Mouse (Mus musculus) kidney, postnatal 0 days (tissue): Measurements from ENCODE around the gene Snw1. TPM values are rescaled to one million over a fixed set of nuclear protein-coding genes. Genes with fewer than 3 reads are reported as not detected.

Experiments used
- ATAC-seq: fragments of 200-750 bp; cut with Nextera tagmentation; replicated peaks from 2 replicates; pipeline ENCODE4 v1.8.0; 2017; ENCODE audit warnings: low read depth, moderate number of reproducible peaks, moderate TSS enrichment, moderate library complexity; ENCODE audit not compliant: low FRiP score
- DNase-seq: peaks from one replicate; pipeline ENCODE4 v3.0.0-alpha.2; 2016; ENCODE audit warnings: low spot score
- H3K27ac ChIP-seq: fragments of 300-500 bp; sonication (generic); 2 replicates; pipeline ENCODE4 v1.5.1; 2014; ENCODE audit warnings: mild to moderate bottlenecking
- H3K27me3 ChIP-seq: fragments of 300-500 bp; sonication (generic); 2 replicates; pipeline ENCODE4 v1.6.1; 2014; ENCODE audit warnings: low read length, mixed read lengths; ENCODE audit not compliant: insufficient read depth
- H3K36me3 ChIP-seq: fragments of 300-500 bp; sonication (generic); 2 replicates; pipeline ENCODE4 v1.6.1; 2014; ENCODE audit warnings: low read length, mixed read lengths; ENCODE audit not compliant: insufficient read depth
- H3K4me1 ChIP-seq: fragments of 300-500 bp; sonication (generic); replicated peaks from 2 replicates; pipeline ENCODE4 v1.6.1; 2014; ENCODE audit warnings: antibody characterized with exemption, low read length, mixed read lengths; ENCODE audit not compliant: insufficient read depth
- H3K4me2 ChIP-seq: fragments of 300-500 bp; sonication (generic); 2 replicates; pipeline ENCODE4 v1.6.1; 2014; ENCODE audit warnings: mild to moderate bottlenecking, low read length, moderate library complexity, mixed read lengths
- H3K4me3 ChIP-seq: fragments of 300-500 bp; sonication (generic); replicated peaks from 2 replicates; pipeline ENCODE4 v1.5.1; 2014; ENCODE audit warnings: low read depth, low read length
- H3K9ac ChIP-seq: fragments of 300-500 bp; sonication (generic); 2 replicates; pipeline ENCODE4 v1.6.1; 2014; ENCODE audit warnings: low read depth, low read length
- H3K9me3 ChIP-seq: fragments of 300-500 bp; sonication (generic); replicated peaks from 2 replicates; pipeline ENCODE4 v1.6.1; 2016; ENCODE audit warnings: low read length, inconsistent platforms, mixed read lengths
- CTCF ChIP-seq: IDR thresholded peaks from 2 replicates; pipeline ENCODE4 v1.5.1; 2016; ENCODE audit warnings: antibody characterized with exemption, low read depth, mild to moderate bottlenecking, moderate library complexity
- WGBS: fragments of 180-500 bp; shearing (Covaris S2); extraction: QIAGEN DNeasy Blood & Tissue Kit; methylation state at CpG from one replicate; pipeline ENCODE4 v1.1.7; 2014; 5-methylcytosine and 5-hydroxymethylcytosine counted together
- polyA plus RNA-seq: library from polyadenylated mRNA; unstranded; fragments of >200 nt; fragmentation: Nextera tagmentation; extraction: Ambion mirVana; gene quantifications from 2 replicates; pipeline ENCODE4 v1.2.1, GENCODE M21; 2015

The Snw1 gene
- polyA plus RNA-seq, 1 experiment from 2014 or later = 130 TPM

DNA sequence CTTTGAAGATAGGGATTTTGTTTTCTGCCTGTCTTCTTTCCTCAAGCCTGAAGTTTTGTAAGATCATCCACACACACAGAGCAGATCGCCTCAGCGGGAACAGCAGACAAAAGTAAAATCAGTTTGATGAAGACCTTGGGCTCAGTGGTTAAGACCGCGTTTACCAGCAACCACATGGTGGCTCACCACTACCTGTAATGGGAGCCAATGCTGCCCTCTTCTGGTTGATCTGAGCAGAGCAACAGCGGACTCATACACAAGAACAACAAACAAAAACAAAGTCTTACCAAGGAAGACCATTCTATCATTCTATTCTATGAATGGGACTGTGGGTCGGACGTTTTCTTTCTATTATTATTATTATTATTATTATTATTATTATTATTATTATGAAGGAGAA is 55.4 kb downstream of the Snw1 start:
- peak; percentile 88 for TF ChIP-seq CTCF
- no peaks in the 10 kb centered on the region for H3K4me1 ChIP-seq
- DNase-seq (peak; percentile 75), ATAC-seq (no peak)
- H3K4me2 ChIP-seq = no peak overlapping the region
- no peaks in the 10 kb centered on the region for H3K27me3 ChIP-seq
- H3K27ac ChIP-seq = no peak overlapping the region
- H3K9ac ChIP-seq = no peak overlapping the region
- no peak overlapping the region for H3K4me3 ChIP-seq
- 31% methylated on average over 7 of the region's 7 CpGs for WGBS
- H3K9me3 ChIP-seq = no peaks in the 10 kb centered on the region
- no peaks in the 10 kb centered on the region for H3K36me3 ChIP-seq

DNA sequence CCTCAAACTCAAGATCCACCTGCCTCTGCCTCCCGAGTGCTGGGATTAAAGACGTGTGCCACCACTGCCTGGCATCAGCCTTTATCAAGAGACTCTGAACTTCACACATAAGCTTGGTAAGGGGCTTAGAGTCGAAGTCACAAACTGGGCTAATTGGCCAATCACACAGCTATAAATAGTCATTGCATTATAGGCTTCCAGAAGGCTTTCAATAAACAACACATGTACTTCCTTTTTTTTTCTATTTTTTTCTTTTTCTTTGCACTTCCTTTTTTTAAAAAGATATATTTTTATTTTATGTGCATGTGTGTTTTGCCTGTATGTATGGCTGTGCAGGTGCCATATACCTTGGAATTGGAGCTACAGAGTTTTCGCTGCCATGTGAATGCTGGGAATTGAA is 56.7 kb downstream of the Snw1 start:
- 74% methylated on average over 4 of the region's 4 CpGs for WGBS
- H3K27me3 ChIP-seq = no peaks in the 10 kb centered on the region
- ATAC-seq = no peak
- no peak overlapping the region for H3K27ac ChIP-seq
- H3K4me3 ChIP-seq = no peak overlapping the region
- no peak overlapping the region for H3K4me2 ChIP-seq
- no peak for DNase-seq
- H3K9me3 ChIP-seq = no peaks in the 10 kb centered on the region
- H3K4me1 ChIP-seq = no peaks in the 10 kb centered on the region
- no peak for TF ChIP-seq CTCF
- H3K9ac ChIP-seq = no peak overlapping the region
- no peaks in the 10 kb centered on the region for H3K36me3 ChIP-seq

DNA sequence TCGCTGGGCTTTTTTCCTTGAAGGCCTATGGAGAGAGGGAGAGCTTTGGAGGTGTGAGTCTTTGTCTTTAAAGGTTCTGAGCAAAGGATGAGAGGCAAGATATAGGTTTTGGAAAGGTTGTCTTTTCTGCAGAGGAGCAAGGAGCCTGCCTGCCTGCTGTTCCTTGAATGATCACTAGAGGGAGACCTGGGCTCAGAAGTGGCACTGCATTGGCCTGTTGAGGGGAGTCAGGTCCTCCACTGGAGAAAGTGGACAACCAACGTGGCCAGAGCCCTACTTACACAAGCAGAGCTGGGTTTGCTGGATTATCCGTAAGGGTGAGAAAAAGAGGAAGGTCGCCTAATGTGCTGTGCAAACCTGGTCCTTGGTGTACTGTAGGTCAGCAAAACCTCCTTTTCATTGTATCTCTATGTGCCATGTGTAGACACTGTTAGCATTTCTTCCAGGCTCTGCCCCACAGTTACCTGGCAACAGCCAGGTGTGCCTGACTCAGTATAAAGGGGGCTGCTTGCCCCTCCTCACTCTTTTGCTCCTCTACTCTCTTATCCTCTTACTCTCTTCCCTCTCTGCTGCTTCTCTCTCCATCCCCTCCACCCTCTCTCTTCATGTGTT is 58.8 kb downstream of the Snw1 start:
- no peaks in the 10 kb centered on the region for H3K27me3 ChIP-seq
- H3K27ac ChIP-seq = no peak overlapping the region
- no peak overlapping the region for H3K9ac ChIP-seq
- peak; percentile 84 for TF ChIP-seq CTCF
- H3K4me3 ChIP-seq = no peak overlapping the region
- H3K4me2 ChIP-seq = no peak overlapping the region
- no peaks in the 10 kb centered on the region for H3K36me3 ChIP-seq
- WGBS = 17% methylated on average over 4 of the region's 4 CpGs
- DNase-seq (peak; percentile 81), ATAC-seq (peak; percentile 49; the same call in 1 of the 2 replicates)
- no peaks in the 10 kb centered on the region for H3K9me3 ChIP-seq
- 0 out of 2 replicates have a peak, but pooled peaks cover under 1% of the 10 kb centered on the region for H3K4me1 ChIP-seq

DNA sequence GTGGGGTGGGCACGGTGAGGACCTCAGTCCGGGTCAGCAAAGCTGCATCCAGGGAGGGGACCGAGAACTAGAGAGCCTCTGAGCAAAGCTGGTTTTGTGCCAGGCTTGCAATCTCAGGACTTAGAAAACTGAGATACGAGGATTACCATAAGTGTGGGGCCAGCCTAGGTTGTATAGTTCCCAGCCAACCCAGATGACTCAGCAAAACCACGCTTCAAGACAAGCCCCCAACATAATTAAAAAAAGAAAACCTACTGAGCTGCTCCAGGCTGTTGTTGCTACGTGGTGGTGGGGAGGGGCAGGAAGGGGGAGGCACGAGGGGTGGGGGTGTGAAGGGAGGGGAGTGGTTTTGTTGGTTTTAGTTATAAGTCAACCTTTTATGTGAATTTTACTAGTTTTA is 61.1 kb downstream of the Snw1 start:
- no peak; the same call in 1 of the 2 replicates for ATAC-seq
- WGBS = 44% methylated on average over 7 of the region's 7 CpGs

DNA sequence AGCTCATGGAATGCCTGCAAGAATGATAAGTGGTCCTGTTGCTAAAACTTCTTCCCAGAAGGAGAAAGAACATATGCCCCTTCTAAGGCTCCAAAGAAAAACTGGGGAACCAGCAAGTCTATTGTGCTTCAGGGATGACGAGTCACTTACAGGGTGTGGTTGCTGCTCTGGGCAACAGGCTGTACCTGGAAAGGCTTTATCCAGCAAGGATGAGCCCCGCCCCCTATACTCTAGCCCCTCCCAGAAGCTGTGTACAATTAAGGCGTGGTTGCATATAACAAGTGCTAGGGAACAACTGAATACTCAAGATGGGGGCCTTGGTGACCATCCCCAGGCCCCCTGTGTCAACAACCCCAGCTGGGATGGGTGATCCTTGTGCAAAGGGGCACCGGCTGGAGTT is 63.0 kb downstream of the Snw1 start:
- 0 out of 2 replicates have a peak, but pooled peaks cover 5% of the 10 kb centered on the region for H3K4me1 ChIP-seq
- TF ChIP-seq CTCF = no peak
- H3K27me3 ChIP-seq = no peaks in the 10 kb centered on the region
- no peak overlapping the region for H3K4me2 ChIP-seq
- no peaks in the 10 kb centered on the region for H3K9me3 ChIP-seq
- WGBS = 88% methylated on average over 4 of the region's 4 CpGs
- no peak overlapping the region for H3K27ac ChIP-seq
- H3K9ac ChIP-seq = no peak overlapping the region
- DNase-seq (no peak), ATAC-seq (no peak)
- no peak overlapping the region for H3K4me3 ChIP-seq
- no peaks in the 10 kb centered on the region for H3K36me3 ChIP-seq

More for the DNA sequence above, 61.1 kb downstream of the Snw1 start:
- no peak overlapping the region for H3K4me3 ChIP-seq
- H3K4me2 ChIP-seq = no peak overlapping the region
- no peak overlapping the region for H3K27ac ChIP-seq
- no peak for TF ChIP-seq CTCF
- H3K9ac ChIP-seq = no peak overlapping the region
- DNase-seq = no peak
- H3K27me3 ChIP-seq = no peaks in the 10 kb centered on the region
- H3K36me3 ChIP-seq = no peaks in the 10 kb centered on the region
- no peaks in the 10 kb centered on the region for H3K9me3 ChIP-seq
- 0 out of 2 replicates have a peak, but pooled peaks cover 5% of the 10 kb centered on the region for H3K4me1 ChIP-seq

DNA sequence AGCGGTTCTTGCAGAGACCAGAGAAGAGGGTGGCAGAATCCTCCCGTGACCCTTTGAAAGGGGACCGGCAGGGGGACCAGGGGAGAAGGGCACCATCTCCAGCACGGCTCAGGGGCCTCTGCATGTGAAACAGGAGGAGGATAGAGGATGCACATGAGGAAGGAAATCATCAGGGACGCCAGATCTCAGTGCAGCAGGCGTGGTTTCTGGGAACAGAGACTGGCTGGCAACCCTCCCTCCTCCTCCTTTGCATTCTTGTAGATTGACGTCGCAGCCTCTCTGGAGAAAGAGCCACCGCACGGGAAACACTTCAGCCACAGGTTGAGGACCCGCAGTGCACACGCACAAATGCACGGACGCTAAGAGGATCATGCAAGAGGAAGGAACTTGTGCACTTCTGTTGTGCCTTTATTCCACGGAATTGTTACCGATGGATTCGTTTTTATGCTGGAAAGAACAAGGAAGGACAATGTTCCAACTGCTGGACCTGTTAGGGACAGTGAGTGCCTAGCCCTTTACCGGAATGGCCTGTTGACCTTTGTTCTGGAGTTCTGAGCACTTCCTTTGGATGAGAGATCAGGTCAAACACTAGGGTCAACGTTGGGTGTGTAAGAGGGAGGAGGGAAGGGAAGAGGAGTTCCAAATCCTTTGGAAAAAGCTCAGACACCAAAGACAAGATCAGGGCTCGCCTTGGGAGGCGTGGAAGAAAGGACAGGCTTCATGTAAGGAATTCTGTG is 64.0 kb downstream of the Snw1 start:
- DNase-seq = peak; percentile 75
- no peak overlapping the region for H3K9ac ChIP-seq
- H3K4me3 ChIP-seq = no peak overlapping the region
- H3K36me3 ChIP-seq = no peaks in the 10 kb centered on the region
- TF ChIP-seq CTCF = no peak
- H3K27ac ChIP-seq = peak overlapping the region; percentile 55; the same call in 1 of the 2 replicates
- WGBS = 28% methylated on average over 21 of the region's 21 CpGs
- no peaks in the 10 kb centered on the region for H3K9me3 ChIP-seq
- ATAC-seq = peak; percentile 58; the same call in 1 of the 2 replicates
- H3K4me2 ChIP-seq = peak overlapping the region; percentile 39
- 0 out of 2 replicates have a peak, but pooled peaks cover 5% of the 10 kb centered on the region for H3K4me1 ChIP-seq
- no peaks in the 10 kb centered on the region for H3K27me3 ChIP-seq
